In genomic region chr7:80903625-80904422, GRCm38 (mm10) we compare ENCODE assay signal across 11 mouse cellular contexts. TPM values are rescaled to one million over a fixed set of nuclear protein-coding genes. Genes with fewer than 3 reads are reported as not detected.
DNase-seq lines count a peak whose midpoint lies in the region; ATAC-seq lines count a peak whose summit lies in the region.
"Had no signal": no experiment of that assay in that cellular context is flagged by ENCODE, and none has a peak within 500 bp of the region (broad histone marks: within the 10 kb centered on the region; RNA-seq: fewer than 3 reads in every experiment).

No protein-coding gene starts in this region.

- peaks cover 25% of the 10 kb centered on the region for H3K4me1 ChIP-seq in heart, embryonic 15.5 days (replicated peaks)
- peaks cover 12% of the 10 kb centered on the region for H3K4me1 ChIP-seq in midbrain, embryonic 11.5 days (ENCODE audit: control insufficient read depth, insufficient read depth, low read length)
- peaks cover 21% of the 10 kb centered on the region; the same call in 1 of the 2 replicates for H3K4me1 ChIP-seq in midbrain, embryonic 14.5 days (ENCODE audit: control insufficient read depth, insufficient read depth, low read length)
- peaks cover 7% of the 10 kb centered on the region for H3K4me1 ChIP-seq in intestine, embryonic 15.5 days (replicated peaks)
- peaks cover 32% of the 10 kb centered on the region for H3K4me1 ChIP-seq in neural tube, embryonic 15.5 days

- no peaks in the 10 kb centered on the region for H3K9me3 ChIP-seq in heart, embryonic 15.5 days (replicated peaks)
- no peaks in the 10 kb centered on the region for H3K9me3 ChIP-seq in midbrain, embryonic 11.5 days (ENCODE audit: control insufficient read depth, low read length)
- H3K9me3 ChIP-seq in midbrain, embryonic 14.5 days (ENCODE audit: control insufficient read depth, low read length): no peaks in the 10 kb centered on the region
- no peaks in the 10 kb centered on the region for H3K9me3 ChIP-seq in intestine, embryonic 15.5 days
- H3K9me3 ChIP-seq in neural tube, embryonic 15.5 days (replicated peaks): no peaks in the 10 kb centered on the region

- WGBS in heart, embryonic 15.5 days: 83% methylated on average over 11 of the region's 11 CpGs
- 83% methylated on average over 11 of the region's 11 CpGs for WGBS in midbrain, embryonic 11.5 days
- WGBS in midbrain, embryonic 14.5 days: 87% methylated on average over 11 of the region's 11 CpGs
- WGBS in intestine, embryonic 15.5 days: 89% methylated on average over 11 of the region's 11 CpGs
- WGBS in neural tube, embryonic 15.5 days: 94% methylated on average over 11 of the region's 11 CpGs

- H3K27ac ChIP-seq in heart, embryonic 15.5 days: no peak overlapping the region
- no peak overlapping the region for H3K27ac ChIP-seq in midbrain, embryonic 11.5 days (ENCODE audit: low read depth, low read length)
- no peak overlapping the region for H3K27ac ChIP-seq in midbrain, embryonic 14.5 days (replicated peaks; ENCODE audit: low read depth, low read length)
- H3K27ac ChIP-seq in intestine, embryonic 15.5 days: no peak overlapping the region
- H3K27ac ChIP-seq in neural tube, embryonic 15.5 days (replicated peaks): no peak overlapping the region

- H3K27me3 ChIP-seq in heart, embryonic 15.5 days: no peaks in the 10 kb centered on the region
- H3K27me3 ChIP-seq in midbrain, embryonic 11.5 days (ENCODE audit: control insufficient read depth, insufficient read depth, low read length): no peaks in the 10 kb centered on the region
- no peaks in the 10 kb centered on the region for H3K27me3 ChIP-seq in midbrain, embryonic 14.5 days (ENCODE audit: control insufficient read depth, insufficient read depth, low read length)
- no peaks in the 10 kb centered on the region for H3K27me3 ChIP-seq in intestine, embryonic 15.5 days (replicated peaks)
- no peaks in the 10 kb centered on the region for H3K27me3 ChIP-seq in neural tube, embryonic 15.5 days (replicated peaks)
- H3K27me3 ChIP-seq: CH12.LX had no signal

- 0 out of 2 replicates have a peak, but pooled peaks cover 3% of the 10 kb centered on the region for H3K36me3 ChIP-seq in heart, embryonic 15.5 days
- H3K36me3 ChIP-seq in midbrain, embryonic 11.5 days (ENCODE audit: control insufficient read depth, insufficient read depth, low read length): no peaks in the 10 kb centered on the region
- H3K36me3 ChIP-seq in midbrain, embryonic 14.5 days (ENCODE audit: control insufficient read depth, insufficient read depth, low read length): peaks cover 22% of the 10 kb centered on the region
- H3K36me3 ChIP-seq in intestine, embryonic 15.5 days: peaks cover 4% of the 10 kb centered on the region; the same call in 1 of the 2 replicates
- H3K36me3 ChIP-seq in neural tube, embryonic 15.5 days: peaks cover 20% of the 10 kb centered on the region

- intact Hi-C loops in heart, postnatal 25 days (cut with DNase I): loop anchor here (5.0 kb wide), 1 partner anchor 43 kb away; the partner anchor contains the start of gene Sec11a

- no peak for ATAC-seq in heart, embryonic 15.5 days (replicated peaks; ENCODE audit: insufficient number of reproducible peaks, insufficient read depth, low FRiP score, low read depth)
- no peak for ATAC-seq in midbrain, embryonic 11.5 days (ENCODE audit: low FRiP score)
- no peak for ATAC-seq in midbrain, embryonic 14.5 days (ENCODE audit: low FRiP score, low TSS enrichment)
- no peak for ATAC-seq in intestine, embryonic 15.5 days
- no peak for ATAC-seq in neural tube, embryonic 15.5 days (ENCODE audit: low FRiP score)

- H3K4me3 ChIP-seq in heart, embryonic 15.5 days: peak overlapping the region; percentile 54; the same call in 1 of the 2 replicates
- no peak overlapping the region for H3K4me3 ChIP-seq in midbrain, embryonic 11.5 days (ENCODE audit: low read depth, low read length)
- H3K4me3 ChIP-seq in midbrain, embryonic 14.5 days (replicated peaks; ENCODE audit: low read depth, low read length): no peak overlapping the region
- no peak overlapping the region for H3K4me3 ChIP-seq in intestine, embryonic 15.5 days (replicated peaks)
- no peak overlapping the region for H3K4me3 ChIP-seq in neural tube, embryonic 15.5 days (replicated peaks)

- DNase-seq in heart, postnatal 25 days (ENCODE audit: low spot score): no peak
- DNase-seq in midbrain, embryonic 11.5 days (ENCODE audit: low spot score, missing footprints): peak; percentile 76
- DNase-seq in midbrain, embryonic 14.5 days: no peak
- DNase-seq in embryo, embryonic 11 days: no peak
- DNase-seq: gastrocnemius, postnatal 36 days; kidney, postnatal 36 days; right cerebral cortex, postnatal 25 days had no signal

- H3K9ac ChIP-seq in heart, embryonic 15.5 days: 0 out of 2 replicates have a peak overlapping the region, but pooled peaks have one; percentile 66
- no peak overlapping the region for H3K9ac ChIP-seq in midbrain, embryonic 11.5 days (ENCODE audit: low read length)
- no peak overlapping the region for H3K9ac ChIP-seq in midbrain, embryonic 14.5 days (replicated peaks; ENCODE audit: low read length)
- no peak overlapping the region; the same call in 1 of the 2 replicates for H3K9ac ChIP-seq in intestine, embryonic 15.5 days
- no peak overlapping the region for H3K9ac ChIP-seq in neural tube, embryonic 15.5 days (replicated peaks)

- peak overlapping the region; percentile 97 for H3K4me2 ChIP-seq in heart, embryonic 15.5 days
- no peak overlapping the region for H3K4me2 ChIP-seq in midbrain, embryonic 11.5 days
- H3K4me2 ChIP-seq in midbrain, embryonic 14.5 days (ENCODE audit: low read length): no peak overlapping the region
- peak overlapping the region; percentile 95 for H3K4me2 ChIP-seq in intestine, embryonic 15.5 days (replicated peaks)
- peak overlapping the region; percentile 67 for H3K4me2 ChIP-seq in neural tube, embryonic 15.5 days

RNA-seq across cellular contexts. Expression of gene Nmb, which starts 1.1 kb away (rescaled TPM):
- polyA plus RNA-seq in heart, embryonic 15.5 days (2015; fragmentation: Nextera tagmentation; extraction: Ambion mirVana): 4.6 and 4.8 TPM in 2 replicates
- 1 to 10 TPM; 5.8 to 7.7 TPM for total RNA-seq in heart, postnatal 25 days (2021)
- 6.9 and 7.9 TPM in 2 replicates for polyA plus RNA-seq in midbrain, embryonic 11.5 days (2014; fragmentation: Nextera tagmentation; extraction: Ambion mirVana)
- 8.5 and 9.0 TPM in 2 replicates for polyA plus RNA-seq in midbrain, embryonic 14.5 days (2014; fragmentation: Nextera tagmentation; extraction: Ambion mirVana)
- polyA plus RNA-seq in intestine, embryonic 15.5 days (2015; fragmentation: Nextera tagmentation; extraction: Ambion mirVana): 4.5 and 4.6 TPM in 2 replicates
- polyA plus RNA-seq in neural tube, embryonic 15.5 days (2015; fragmentation: Nextera tagmentation; extraction: Ambion mirVana): 6.4 and 7.2 TPM in 2 replicates

RNA-seq across cellular contexts. Expression of gene Wdr73, which starts 2.8 kb away (rescaled TPM):
- polyA plus RNA-seq in heart, embryonic 15.5 days (2015; fragmentation: Nextera tagmentation; extraction: Ambion mirVana): 16.3 and 20.9 TPM in 2 replicates
- total RNA-seq in heart, postnatal 25 days (2021): 1 to 10 TPM; 5.7 to 6.0 TPM
- 36.1 and 41.2 TPM in 2 replicates for polyA plus RNA-seq in midbrain, embryonic 11.5 days (2014; fragmentation: Nextera tagmentation; extraction: Ambion mirVana)
- polyA plus RNA-seq in midbrain, embryonic 14.5 days (2014; fragmentation: Nextera tagmentation; extraction: Ambion mirVana): 32.8 and 36.1 TPM in 2 replicates
- polyA plus RNA-seq in intestine, embryonic 15.5 days (2015; fragmentation: Nextera tagmentation; extraction: Ambion mirVana): 32.8 and 35.7 TPM in 2 replicates
- 33.0 and 35.0 TPM in 2 replicates for polyA plus RNA-seq in neural tube, embryonic 15.5 days (2015; fragmentation: Nextera tagmentation; extraction: Ambion mirVana)

RNA-seq across cellular contexts. Expression of gene Zscan2, which starts 43.1 kb away (rescaled TPM):
- 1.8 and 2.0 TPM in 2 replicates for polyA plus RNA-seq in heart, embryonic 15.5 days (2015; fragmentation: Nextera tagmentation; extraction: Ambion mirVana)
- total RNA-seq in heart, postnatal 25 days (2021): 1 to 10 TPM; 5.4 to 6.1 TPM
- 3.8 and 5.0 TPM in 2 replicates for polyA plus RNA-seq in midbrain, embryonic 11.5 days (2014; fragmentation: Nextera tagmentation; extraction: Ambion mirVana)
- 5.8 and 7.1 TPM in 2 replicates for polyA plus RNA-seq in midbrain, embryonic 14.5 days (2014; fragmentation: Nextera tagmentation; extraction: Ambion mirVana)
- polyA plus RNA-seq in intestine, embryonic 15.5 days (2015; fragmentation: Nextera tagmentation; extraction: Ambion mirVana): 1.1 and 1.6 TPM in 2 replicates
- polyA plus RNA-seq in neural tube, embryonic 15.5 days (2015; fragmentation: Nextera tagmentation; extraction: Ambion mirVana): 3.3 and 3.9 TPM in 2 replicates

RNA-seq across cellular contexts. Expression of gene Sec11a, which starts 43.8 kb away (rescaled TPM):
- 129 and 148 TPM in 2 replicates for polyA plus RNA-seq in heart, embryonic 15.5 days (2015; fragmentation: Nextera tagmentation; extraction: Ambion mirVana)
- total RNA-seq in heart, postnatal 25 days (2021): 10 to 100 TPM; 47.8 to 59.0 TPM
- polyA plus RNA-seq in midbrain, embryonic 11.5 days (2014; fragmentation: Nextera tagmentation; extraction: Ambion mirVana): 204 TPM in 2 replicates
- 140 and 147 TPM in 2 replicates for polyA plus RNA-seq in midbrain, embryonic 14.5 days (2014; fragmentation: Nextera tagmentation; extraction: Ambion mirVana)
- polyA plus RNA-seq in intestine, embryonic 15.5 days (2015; fragmentation: Nextera tagmentation; extraction: Ambion mirVana): 246 and 254 TPM in 2 replicates
- 145 and 160 TPM in 2 replicates for polyA plus RNA-seq in neural tube, embryonic 15.5 days (2015; fragmentation: Nextera tagmentation; extraction: Ambion mirVana)

Comparison
In these comparisons a context has a peak if more than half of its experiments do, and no peak if none do; other contexts are left out.
1. H3K4me2 ChIP-seq: peak in heart, embryonic 15.5 days (single experiment), intestine, embryonic 15.5 days (single experiment) and neural tube, embryonic 15.5 days (single experiment); none in midbrain, embryonic 11.5 days (single experiment) and midbrain, embryonic 14.5 days (single experiment).